Mouse (Mus musculus) heart, adult 18-20 months (tissue): ENCODE measurements around the gene Cdc20. TPM values are rescaled to one million over a fixed set of nuclear protein-coding genes. Genes with fewer than 3 reads are reported as not detected.

ENCODE experiments used
- DNase-seq, 2 experiments: peaks; one replicate each; pipeline ENCODE4 v3.0.0; 2021 to 2022; ENCODE audit warnings: mixed read lengths in 1 of 2
- total RNA-seq, 2 experiments: library from RNA; stranded (reverse); gene quantifications; 2 replicates each; pipeline ENCODE4 v1.2.3; 2021

Cdc20 gene
- total RNA-seq, 2 experiments from 2014 or later = 0.57 to 1.2 TPM

DNA sequence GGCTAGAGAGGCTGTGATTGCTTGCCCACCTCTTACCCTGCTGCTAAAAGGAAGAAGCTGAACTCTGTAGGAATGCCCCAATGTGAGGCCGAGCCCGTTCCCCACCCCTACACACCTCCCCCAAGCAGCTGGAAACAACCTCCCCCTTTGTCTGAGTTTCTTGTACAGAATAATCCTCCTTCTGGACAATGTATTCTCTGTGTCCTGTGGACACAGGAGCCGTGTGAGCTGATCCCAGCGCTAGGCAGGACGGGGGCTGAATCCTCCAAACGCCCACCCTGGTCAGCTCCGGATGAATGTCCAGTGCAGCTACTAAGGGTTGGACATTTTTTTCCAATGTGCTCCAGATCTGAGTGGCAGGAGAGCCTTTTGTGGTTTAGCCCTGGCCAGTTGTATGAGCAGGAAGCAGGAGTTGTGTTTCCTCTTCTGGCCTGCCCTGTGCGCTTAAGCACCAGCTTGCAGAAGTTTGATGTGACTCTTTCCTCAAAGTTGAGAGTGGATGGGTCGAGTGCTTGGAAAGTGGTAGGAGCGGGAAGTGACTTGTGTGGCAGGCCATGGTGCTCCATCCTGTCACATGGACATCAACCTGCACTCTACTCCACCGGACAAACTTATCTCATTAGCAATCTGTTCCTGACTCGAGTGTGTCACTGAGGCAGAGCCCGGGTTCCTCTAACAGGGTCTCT lies 19.9 kb downstream of the Cdc20 start:
- DNase-seq = no peak

DNA sequence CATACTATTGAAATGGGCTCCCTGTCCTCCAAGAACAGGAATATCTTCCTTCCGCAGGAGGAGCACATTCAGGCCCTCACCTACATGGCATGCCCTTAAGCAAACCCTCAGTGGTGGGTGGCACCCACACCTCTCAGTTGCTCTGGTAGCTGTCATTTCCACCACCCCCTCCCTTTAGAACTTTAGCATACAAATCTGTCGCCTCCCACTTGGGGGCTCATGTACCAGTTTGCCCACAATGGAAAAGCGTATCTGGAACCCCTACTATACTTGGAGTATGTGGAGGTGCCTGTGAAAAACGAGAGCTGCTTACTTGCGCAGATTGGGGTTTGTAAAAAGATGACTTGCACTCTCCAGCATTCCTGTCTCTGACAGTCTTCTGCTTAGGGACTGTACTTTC lies 20.8 kb downstream of the Cdc20 start:
- no peak for DNase-seq

DNA sequence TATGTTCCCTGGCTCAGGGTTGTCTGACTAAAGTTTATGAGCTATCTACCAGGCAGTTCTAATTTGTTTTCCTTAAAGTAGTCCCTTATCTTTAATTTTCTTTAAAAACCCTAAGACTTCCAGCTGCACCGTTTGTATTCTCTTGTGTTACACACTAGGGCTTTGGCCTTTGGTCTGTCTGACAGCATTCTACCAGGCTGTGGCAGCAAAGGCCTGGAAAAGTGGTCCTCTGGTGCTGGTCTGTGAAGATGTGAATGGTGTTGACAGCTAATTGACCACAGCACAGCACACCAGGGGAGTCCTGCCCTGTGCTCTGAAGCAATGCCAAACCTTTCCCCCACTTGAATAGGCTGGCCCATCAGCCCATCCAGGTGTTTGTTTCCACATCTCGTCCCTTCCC lies 21.4 kb downstream of the Cdc20 start:
- DNase-seq = no peak

DNA sequence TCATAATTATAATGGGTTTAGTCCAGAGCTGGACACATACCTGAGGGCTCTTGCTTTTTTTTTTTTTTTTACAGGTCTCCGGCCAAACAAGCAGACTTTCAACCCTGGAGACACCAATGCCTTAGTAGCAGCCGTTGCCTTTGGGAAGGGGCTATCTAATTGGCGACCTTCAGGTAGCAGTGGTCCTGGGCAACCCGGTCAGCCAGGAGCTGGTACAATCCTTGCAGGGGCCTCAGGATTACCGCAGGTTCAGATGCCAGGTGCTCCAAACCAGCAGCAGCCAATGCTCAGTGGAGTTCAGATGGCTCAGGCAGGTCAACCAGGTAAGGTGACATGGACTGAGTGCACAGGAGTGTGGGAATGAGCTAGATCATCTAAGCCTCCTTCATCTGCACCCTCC lies 23.6 kb downstream of the Cdc20 start:
- DNase-seq = no peak

DNA sequence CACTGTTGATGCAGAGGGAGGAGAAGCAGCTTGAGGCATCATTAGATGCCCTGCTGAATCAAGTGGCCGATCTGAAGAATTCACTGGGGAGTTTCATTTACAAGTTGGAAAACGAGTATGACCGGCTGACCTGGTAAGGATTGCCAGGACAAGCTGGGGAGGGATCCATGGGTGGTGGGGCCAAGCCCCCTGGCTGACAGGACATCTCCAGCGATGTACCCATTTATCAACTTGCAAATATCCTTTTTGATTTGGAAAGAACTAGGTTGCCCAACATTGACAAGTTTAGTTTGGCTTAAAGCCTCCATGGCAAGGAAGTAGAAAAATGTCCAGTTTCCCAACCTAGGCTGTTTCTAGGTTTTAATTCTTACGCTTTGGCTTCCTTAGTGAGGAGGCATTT lies 26.3 kb downstream of the Cdc20 start:
- DNase-seq = no peak

DNA sequence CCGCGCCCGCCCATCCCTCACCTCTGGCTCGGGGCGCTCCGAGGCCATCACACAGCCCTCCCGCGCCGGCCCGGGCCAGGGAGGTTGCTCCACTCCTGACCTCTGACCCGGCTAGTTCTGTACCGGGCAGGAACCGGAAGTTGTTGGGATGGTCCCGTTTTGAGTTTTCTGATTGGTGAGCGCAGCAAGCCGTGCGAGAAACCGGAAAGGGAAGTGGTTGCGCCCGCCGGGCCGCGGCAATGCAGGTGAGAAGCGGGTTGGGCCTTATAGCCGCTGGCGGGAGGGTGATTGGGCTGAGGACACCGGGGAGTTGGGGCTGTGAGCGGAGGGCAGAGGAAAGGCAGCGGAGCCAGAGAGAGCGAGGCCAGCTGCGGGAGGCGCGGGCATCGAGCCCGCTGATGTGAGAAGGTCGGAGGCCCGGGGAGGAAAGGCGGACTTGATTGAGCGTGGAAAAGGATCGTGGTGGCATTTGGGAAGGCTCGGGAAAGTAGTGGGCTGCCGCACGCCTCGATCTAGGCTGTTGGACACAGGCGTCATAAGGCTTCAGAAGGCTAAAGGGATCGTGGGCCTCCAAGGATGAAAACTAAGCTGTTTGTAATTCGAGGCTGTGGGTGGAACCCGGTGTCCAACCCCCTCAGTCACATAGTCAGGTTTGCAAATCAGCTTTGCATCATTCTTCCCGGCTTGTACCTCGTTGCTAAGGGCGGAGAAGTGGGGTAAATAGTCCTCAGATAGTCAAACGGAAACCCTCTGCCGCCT lies 27.8 kb downstream of the Cdc20 start, which contains the start of the genes Szt2 and Med8:
TSS of gene Szt2 (minus strand) at position 132 of the 759 bp plus-strand sequence.
TSS of gene Med8 (plus strand) at position 196 of the 759 bp plus-strand sequence.
- peak; percentile 94 to 96 for DNase-seq

GRCm38 (mm10) chr4:118402701-118403100 lies 34.5 kb downstream of the Cdc20 start:
- no peak for DNase-seq

GRCm38 (mm10) chr4:118401918-118402317 lies 35.2 kb downstream of the Cdc20 start:
- no peak for DNase-seq

GRCm38 (mm10) chr4:118401421-118401820 lies 35.7 kb downstream of the Cdc20 start:
- no peak for DNase-seq

DNA sequence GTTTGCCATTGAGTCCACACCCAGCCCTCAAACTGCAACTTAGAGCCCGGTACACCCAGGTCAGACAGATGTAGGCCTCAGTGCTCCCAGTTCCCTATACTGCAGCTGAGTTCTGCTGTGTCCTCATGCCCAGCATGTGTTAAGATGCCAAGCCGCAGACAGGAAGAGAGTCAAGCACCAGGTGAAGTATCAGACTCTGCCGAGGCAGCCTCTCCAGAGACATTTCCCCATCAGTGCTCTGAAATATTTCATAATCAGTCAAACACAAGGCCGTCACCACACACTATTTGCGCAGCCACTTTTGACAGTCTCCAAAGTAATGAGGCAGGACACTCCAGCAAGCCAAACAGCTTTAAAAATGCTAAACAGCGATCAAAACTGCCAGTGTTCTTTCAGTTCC lies 38.8 kb downstream of the Cdc20 start:
- DNase-seq = no peak

DNA sequence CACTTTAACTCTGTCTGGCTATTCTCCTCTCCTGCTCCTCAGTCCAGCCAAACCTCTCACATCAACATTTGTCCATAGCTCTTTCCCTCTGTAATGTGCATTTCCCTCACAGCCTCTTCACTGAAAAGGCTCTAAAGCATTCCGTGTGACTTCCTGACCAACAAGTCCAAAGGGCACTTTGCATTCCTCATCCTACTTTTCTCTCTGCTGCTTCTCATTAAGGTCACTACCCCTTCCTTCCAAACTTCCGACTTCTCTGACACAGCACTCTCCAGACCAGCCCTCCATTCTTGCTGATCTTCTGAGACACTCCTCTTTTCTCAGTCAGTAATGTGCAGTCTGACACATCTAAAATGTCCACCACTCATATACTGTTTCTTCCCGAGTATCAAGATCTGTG lies 40.7 kb downstream of the Cdc20 start:
- DNase-seq = no peak

GRCm38 (mm10) chr4:118395289-118395688 lies 41.9 kb downstream of the Cdc20 start:
- DNase-seq = no peak

DNA sequence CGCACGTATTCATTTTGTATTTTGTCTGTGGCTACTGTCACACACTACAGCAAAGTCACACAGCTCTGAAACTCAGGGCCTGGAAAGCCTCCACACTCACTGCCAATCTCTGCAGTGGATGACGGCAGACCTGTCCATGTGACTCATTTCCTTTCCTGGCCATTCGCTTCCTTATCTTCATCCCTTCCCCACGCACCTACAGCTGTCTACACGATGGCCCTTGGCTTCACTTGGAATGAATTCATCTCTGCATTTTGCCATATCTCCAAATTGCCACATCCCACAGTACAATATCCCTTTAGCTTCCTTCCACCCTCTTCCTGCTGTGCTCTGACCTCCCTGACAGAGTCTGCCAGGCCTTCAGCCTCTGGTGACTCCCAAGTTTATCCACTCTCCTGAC lies 42.6 kb downstream of the Cdc20 start:
- DNase-seq = peak; percentile 53 to 67

DNA sequence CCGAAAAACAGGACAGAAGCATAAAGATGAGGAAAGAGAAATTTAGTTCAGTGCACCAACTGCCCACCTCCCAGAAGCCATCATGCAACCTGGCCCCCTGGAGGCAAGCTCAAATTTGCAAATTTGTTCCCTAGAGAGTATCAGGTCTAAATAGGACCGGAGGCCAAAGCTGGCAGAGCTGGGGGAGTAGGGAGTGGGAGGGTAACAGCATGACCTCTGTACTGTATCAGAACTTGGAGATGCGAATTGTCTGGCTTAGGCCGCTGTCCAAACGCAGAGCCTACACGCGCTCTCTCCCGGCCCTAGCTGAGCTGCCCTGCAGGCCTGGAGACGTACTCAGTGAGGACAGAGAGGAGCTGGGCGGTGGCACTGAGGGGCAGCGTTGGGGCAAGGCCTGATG lies 47.0 kb downstream of the Cdc20 start:
- DNase-seq = no peak

DNA sequence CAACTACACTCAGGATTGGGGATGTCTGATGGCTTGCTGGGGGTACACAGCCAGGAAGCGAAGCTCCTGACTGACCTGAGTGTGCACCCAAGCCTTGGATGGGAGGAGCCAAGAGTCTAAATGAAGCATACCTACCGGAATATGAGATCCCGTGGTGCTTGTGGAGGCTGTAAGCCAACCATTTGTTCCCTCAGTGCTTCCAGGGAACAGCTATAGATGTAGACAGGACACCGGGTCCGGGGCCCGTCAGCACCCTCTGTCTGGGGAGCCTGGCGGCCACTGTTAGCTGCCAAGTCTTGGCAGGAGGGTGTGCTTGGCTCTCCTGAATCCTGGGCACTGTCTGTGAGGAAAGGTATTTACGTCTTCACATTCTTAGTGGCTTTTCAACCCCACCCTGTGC lies 49.8 kb downstream of the Cdc20 start:
- DNase-seq = peak; percentile 22 to 57

- no peak for DNase-seq
Measured at GRCm38 (mm10) chr4:118383271-118383670, 53.9 kb downstream of the Cdc20 start.

Other genes with a start within 250 kb of the Cdc20 start
- 1 to 10 TPM; 3.5 to 7.0 TPM for gene Ptprf, start 145.9 kb downstream of the Cdc20 start, total RNA-seq
- 10 to 100 TPM in 1 of 2 experiments, 1 to 10 TPM in 1; 7.8 to 10.5 TPM for gene Szt2, start 28.1 kb downstream of the Cdc20 start, total RNA-seq
- 10 to 100 TPM; 32.8 to 37.2 TPM for gene Med8, start 28.0 kb downstream of the Cdc20 start, total RNA-seq
- gene Elovl1, start 9.3 kb downstream of the Cdc20 start, total RNA-seq = 10 to 100 TPM; 15.7 to 17.2 TPM
- gene Mpl, start 20.2 kb upstream of the Cdc20 start, total RNA-seq = under 1 TPM; 0.15 to 0.22 TPM
- 10 to 100 TPM; 47.5 to 56.8 TPM for gene Tie1, start 52.7 kb upstream of the Cdc20 start, total RNA-seq
- not detected for gene 2610528J11Rik, start 89.6 kb upstream of the Cdc20 start, total RNA-seq
- gene Tmem125, start 106.7 kb upstream of the Cdc20 start, total RNA-seq = not detected
- gene Cfap57, start 183.4 kb upstream of the Cdc20 start, total RNA-seq = under 1 TPM in 1 of 2 experiments, not detected in 1; 0.15 TPM
- gene Ebna1bp2, start 183.4 kb upstream of the Cdc20 start, total RNA-seq = 10 to 100 TPM; 37.0 to 39.2 TPM
- not detected for gene Olfr62, start 221.6 kb upstream of the Cdc20 start, total RNA-seq